Mouse (Mus musculus) heart, adult 2 months (tissue): ENCODE results near the gene Celf5. TPM values are rescaled to one million over a fixed set of nuclear protein-coding genes. Genes with fewer than 3 reads are reported as not detected.

Experiments used
- DNase-seq, 2 experiments: peaks; one replicate each; pipeline ENCODE4 v3.0.0; 2021
- H3K27ac ChIP-seq: fragments of 200-600 bp; 2 replicates; pipeline ENCODE4 v1.8.1; 2022
- H3K27me3 ChIP-seq: fragments of 200-500 bp; 2 replicates; pipeline ENCODE4 v1.6.1; 2012; ENCODE audit warnings: mild to moderate bottlenecking, low read length, inconsistent platforms, mixed read lengths; ENCODE audit not compliant: control insufficient read depth, insufficient read depth
- H3K36me3 ChIP-seq: fragments of 200-500 bp; 2 replicates; pipeline ENCODE4 v1.6.1; 2012; ENCODE audit warnings: low read length, inconsistent platforms; ENCODE audit not compliant: control insufficient read depth, insufficient read depth
- H3K4me1 ChIP-seq: fragments of 200-500 bp; 2 replicates; pipeline ENCODE4 v1.6.1; 2011; ENCODE audit warnings: low read length; ENCODE audit not compliant: control insufficient read depth, insufficient read depth
- H3K4me3 ChIP-seq: fragments of 200-600 bp; 2 replicates; pipeline ENCODE4 v1.8.1; 2022
- H3K79me2 ChIP-seq: fragments of 200-500 bp; replicated peaks from 2 replicates; pipeline ENCODE4 v1.6.1; 2012; ENCODE audit warnings: mild to moderate bottlenecking, inconsistent platforms, low read length, moderate library complexity, mixed read lengths; ENCODE audit not compliant: control insufficient read depth, insufficient read depth
- H3K9ac ChIP-seq: fragments of 200-500 bp; 2 replicates; pipeline ENCODE4 v1.6.1; 2012; ENCODE audit warnings: low read depth, mild to moderate bottlenecking, control low read depth, inconsistent platforms, low read length, mixed read lengths
- CTCF ChIP-seq: fragments of 200-600 bp; IDR thresholded peaks from 2 replicates; pipeline ENCODE4 v1.8.1; 2022; ENCODE audit warnings: antibody characterized with exemption, mild to moderate bottlenecking, moderate library complexity
- EP300 ChIP-seq: fragments of 200-500 bp; IDR thresholded peaks from 2 replicates; pipeline ENCODE4 v1.6.1; 2011; ENCODE audit warnings: low read depth, low read length, control low read depth; ENCODE audit not compliant: insufficient read depth
- POLR2A ChIP-seq: fragments of 200-500 bp; IDR thresholded peaks from 2 replicates; pipeline ENCODE4 v1.6.1; 2011; ENCODE audit warnings: mild to moderate bottlenecking, low read depth, low read length, control low read depth; ENCODE audit not compliant: insufficient read depth
- WGBS: fragments of 180-500 bp; shearing (Covaris S2); methylation state at CpG from one replicate; pipeline ENCODE4 v1.1.7; 2018; 5-methylcytosine and 5-hydroxymethylcytosine counted together
- intact Hi-C: fragments of 180-260 bp; cut with DNase I; formaldehyde crosslinking; loops from one replicate; pipeline ENCODE4 v1.15.1; 2025
- polyA plus RNA-seq: library from polyadenylated mRNA; depleted of rRNA; stranded (reverse); fragments of >200 nt; gene quantifications from 2 replicates; pipeline ENCODE4 v1.2.3, GENCODE M21; 2012
- total RNA-seq, 2 experiments: library from RNA; stranded (reverse); gene quantifications; 2 replicates each; pipeline ENCODE4 v1.2.3; 2021

Celf5 gene
- total and polyA plus RNA-seq, 3 experiments: 0.16 to 0.39 TPM; not detected in 1

DNA sequence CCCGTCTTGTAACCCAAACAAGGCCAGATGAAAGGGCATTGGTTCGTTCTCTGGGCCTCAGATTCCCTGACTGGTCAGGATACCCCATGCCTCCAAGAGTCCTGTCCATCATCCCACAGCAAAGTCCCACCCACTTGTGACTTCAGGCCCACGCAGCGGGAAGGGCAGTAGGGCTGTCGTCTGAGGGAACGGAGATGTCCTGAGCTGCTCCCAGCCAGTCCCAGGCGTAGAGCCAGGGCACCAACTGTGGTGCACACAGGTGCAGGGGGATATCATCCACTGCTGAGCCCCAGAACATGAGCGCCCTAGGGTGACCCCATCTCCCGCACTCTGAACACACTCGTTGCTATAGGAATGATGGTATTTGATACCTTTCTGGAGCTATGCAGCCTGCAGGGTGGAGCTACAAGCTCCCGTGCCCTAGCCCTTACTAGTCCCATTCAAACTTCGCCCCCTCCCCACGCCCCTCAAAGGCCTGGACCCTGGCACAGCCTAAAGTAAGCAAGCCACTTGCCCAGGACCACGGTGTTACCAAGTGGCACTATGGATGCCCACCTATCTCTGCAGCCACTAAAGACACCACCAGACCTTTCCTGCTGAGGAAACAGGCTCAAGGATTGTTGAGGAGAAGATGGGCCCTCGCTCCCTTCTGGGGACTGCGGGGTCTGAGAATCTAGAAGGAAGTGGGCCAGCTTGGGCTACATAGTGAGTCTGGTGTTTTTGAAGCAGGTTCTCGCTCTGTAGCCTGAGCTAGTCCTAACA, 66.8 kb downstream of the Celf5 start:
- peak overlapping the region; percentile 27 for H3K9ac ChIP-seq
- peaks cover 8% of the 10 kb centered on the region for H3K79me2 ChIP-seq
- WGBS: 43% methylated on average over 17 of the region's 17 CpGs
- no peak overlapping the region for H3K4me3 ChIP-seq
- H3K36me3 ChIP-seq: peaks cover 22% of the 10 kb centered on the region
- TF ChIP-seq CTCF (no peak), POLR2A (0 out of 2 replicates have a peak, but pooled peaks have one; percentile 28), EP300 (0 out of 2 replicates have a peak, but pooled peaks have one; percentile 31)
- peaks cover 62% of the 10 kb centered on the region for H3K4me1 ChIP-seq
- DNase-seq: peak in 1 of 2 experiments; percentile 56
- no peaks in the 10 kb centered on the region for H3K27me3 ChIP-seq
- peak overlapping the region; percentile 91 for H3K27ac ChIP-seq
- intact Hi-C loops: loop anchor here (1.0 kb wide), 1 partner anchor 10 kb away; no protein-coding TSS in a partner anchor

DNA sequence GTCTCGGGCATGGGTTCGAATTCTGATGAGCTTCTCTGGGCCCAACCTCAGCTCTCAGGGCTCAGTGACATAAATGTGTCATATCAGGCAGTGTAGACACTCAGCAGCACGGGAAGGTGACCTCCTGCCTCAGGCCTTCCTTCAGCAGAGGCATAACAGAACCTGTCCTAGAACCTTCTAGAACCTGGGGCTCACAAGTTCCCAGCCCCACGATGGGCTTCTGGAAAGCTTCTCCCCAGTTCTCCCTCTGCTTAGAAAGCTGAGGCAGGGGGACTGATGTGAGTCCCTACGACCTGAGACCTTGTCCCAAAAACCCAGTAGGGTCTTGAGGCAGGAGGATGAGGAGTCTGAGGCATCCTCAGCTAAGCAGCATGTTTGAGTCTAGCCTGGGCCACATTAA, 67.4 kb downstream of the Celf5 start:
- Histone ChIP-seq H3K79me2 (peaks cover 5% of the 10 kb centered on the region; the same call in 1 of the 2 replicates), H3K27ac (peak overlapping the region; percentile 91), H3K36me3 (peaks cover 22% of the 10 kb centered on the region), H3K4me3 (no peak overlapping the region), H3K9ac (peak overlapping the region; percentile 34), H3K27me3 (no peaks in the 10 kb centered on the region), H3K4me1 (peaks cover 67% of the 10 kb centered on the region)
- intact Hi-C loops: loop anchor here (1.0 kb wide), 1 partner anchor 10 kb away; no protein-coding TSS in a partner anchor
- TF ChIP-seq POLR2A: no peak
- no peak for TF ChIP-seq CTCF
- no peak for TF ChIP-seq EP300
- 71% methylated on average over 5 of the region's 5 CpGs for WGBS
- no peak for DNase-seq

DNA sequence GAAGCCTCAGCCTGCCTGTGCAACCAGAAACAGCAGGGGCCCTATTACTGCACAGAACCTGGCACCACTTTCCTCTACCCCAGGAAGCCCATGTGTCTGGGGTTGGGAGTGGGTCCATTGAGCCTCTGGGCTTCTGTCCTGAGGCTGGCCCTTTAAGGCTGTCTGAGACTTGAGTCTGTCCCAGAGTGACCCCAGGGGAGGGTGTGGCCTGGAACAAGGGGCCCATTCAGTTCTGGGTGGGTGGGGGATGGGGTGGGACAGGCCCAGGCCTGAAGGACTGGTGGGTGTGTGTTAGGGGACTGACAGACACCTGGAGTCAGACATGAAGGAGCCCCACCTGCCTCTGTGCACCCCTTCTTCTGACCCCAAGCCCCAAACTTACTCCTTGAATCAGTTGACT, 67.8 kb downstream of the Celf5 start:
- TF ChIP-seq POLR2A: no peak; the same call in 1 of the 2 replicates
- TF ChIP-seq CTCF: no peak
- TF ChIP-seq EP300: no peak; the same call in 1 of the 2 replicates
- Histone ChIP-seq H3K4me1 (peaks cover 69% of the 10 kb centered on the region), H3K36me3 (peaks cover 22% of the 10 kb centered on the region), H3K27ac (peak overlapping the region; percentile 91), H3K9ac (peak overlapping the region; percentile 81), H3K4me3 (peak overlapping the region; percentile 36; the same call in 1 of the 2 replicates), H3K79me2 (0 out of 2 replicates have a peak, but pooled peaks cover 3% of the 10 kb centered on the region), H3K27me3 (no peaks in the 10 kb centered on the region)
- peak; percentile 70 to 72 for DNase-seq
- intact Hi-C loops: loop anchor here (1.0 kb wide), 1 partner anchor 11 kb away; no protein-coding TSS in a partner anchor

DNA sequence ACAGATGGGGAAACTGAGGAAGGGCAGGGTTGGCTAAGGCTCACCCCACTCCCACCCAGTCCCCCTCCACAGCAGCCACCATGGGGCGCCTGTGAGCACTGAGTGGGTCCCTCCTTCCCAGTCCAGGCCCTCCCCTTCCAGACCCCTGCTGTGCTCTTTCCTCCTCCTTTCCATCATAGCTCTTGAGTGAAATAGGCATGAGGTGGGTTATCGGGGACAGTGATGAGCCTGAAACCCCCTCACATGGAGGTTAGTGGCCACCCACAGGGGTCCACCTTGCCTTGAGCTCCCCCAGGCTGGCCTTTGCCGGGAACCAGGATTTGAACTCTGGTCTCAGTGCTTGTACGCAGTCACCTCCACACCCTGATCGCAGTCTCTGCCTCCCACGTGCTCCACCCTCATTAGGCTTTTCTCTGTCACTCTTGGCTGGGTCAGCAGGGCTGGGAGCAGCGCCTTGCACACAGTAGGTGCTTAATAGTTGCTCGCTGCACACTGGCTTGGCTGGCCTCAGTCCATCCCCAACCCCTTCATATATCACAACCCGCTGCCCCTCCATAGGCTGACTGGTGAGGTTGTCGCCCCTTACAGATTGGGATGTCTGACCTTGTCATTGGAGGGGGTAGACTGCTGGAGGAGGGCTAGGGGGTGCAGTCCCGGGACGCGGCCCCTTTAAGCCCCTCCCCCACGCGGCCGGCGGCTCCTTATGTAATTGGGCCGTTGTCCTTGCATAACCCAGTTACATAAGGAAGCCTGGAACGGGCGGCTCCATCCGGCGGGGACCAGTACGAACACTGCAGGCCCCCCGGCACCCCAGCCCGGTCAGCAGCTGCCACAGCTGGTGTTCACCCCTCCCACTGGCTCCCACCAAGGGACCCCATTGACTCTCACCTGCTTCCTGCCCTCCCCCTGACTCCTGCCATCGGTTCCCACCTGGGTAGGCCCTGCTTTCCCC, 68.9 kb downstream of the Celf5 start:
- H3K4me1 ChIP-seq: peaks cover 67% of the 10 kb centered on the region
- no peaks in the 10 kb centered on the region for H3K79me2 ChIP-seq
- peaks cover 25% of the 10 kb centered on the region for H3K36me3 ChIP-seq
- no peaks in the 10 kb centered on the region for H3K27me3 ChIP-seq
- intact Hi-C loops: no loop called here
- 19% methylated on average over 26 of the region's 26 CpGs for WGBS
- H3K27ac ChIP-seq: peak overlapping the region; percentile 91
- peak; percentile 91 to 93 for DNase-seq
- TF ChIP-seq POLR2A: peak; percentile 82
- peak; percentile 99 for TF ChIP-seq EP300
- peak; percentile 15; the same call in 1 of the 2 replicates for TF ChIP-seq CTCF
- H3K4me3 ChIP-seq: peak overlapping the region; percentile 36; the same call in 1 of the 2 replicates
- peak overlapping the region; percentile 81 for H3K9ac ChIP-seq

DNA sequence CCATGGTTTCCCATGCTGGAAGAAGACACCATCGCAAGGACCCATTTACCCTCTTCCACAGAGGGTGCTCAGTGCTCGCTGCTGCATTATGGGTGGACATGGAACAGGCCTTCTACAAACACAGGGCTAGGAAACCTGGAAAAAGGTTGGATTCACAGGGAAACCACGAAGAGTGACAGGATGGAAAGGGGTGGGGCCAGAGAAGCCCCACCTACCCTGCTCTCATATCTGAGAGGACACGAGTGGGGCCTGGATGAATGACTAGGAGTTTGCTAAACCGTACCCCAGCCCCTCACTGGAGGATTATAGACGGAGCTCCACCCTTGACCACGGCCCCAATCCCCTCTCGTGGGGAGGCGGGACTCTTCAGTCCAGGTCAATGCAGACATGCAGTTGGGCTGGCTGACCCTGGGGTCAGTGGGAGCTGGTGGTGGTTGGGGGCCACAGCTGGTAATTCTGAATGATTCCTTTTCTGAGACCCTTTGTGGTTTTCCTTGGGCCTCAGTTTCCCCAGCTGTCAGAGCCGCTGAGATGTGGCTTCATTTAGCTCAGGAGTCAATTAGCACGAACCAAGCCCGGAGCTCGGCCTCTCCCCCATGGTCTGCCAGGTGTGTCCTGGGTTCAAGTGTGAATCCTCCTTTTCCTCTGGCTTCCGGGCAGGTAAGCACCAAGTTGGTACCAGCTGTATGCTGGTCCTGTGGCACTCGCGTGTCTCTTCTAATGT, 69.8 kb downstream of the Celf5 start:
- Histone ChIP-seq H3K36me3 (peaks cover 33% of the 10 kb centered on the region), H3K4me1 (peaks cover 73% of the 10 kb centered on the region), H3K79me2 (no peaks in the 10 kb centered on the region), H3K9ac (peak overlapping the region; percentile 68), H3K4me3 (peak overlapping the region; percentile 29; the same call in 1 of the 2 replicates), H3K27me3 (no peaks in the 10 kb centered on the region), H3K27ac (peak overlapping the region; percentile 91)
- 57% methylated on average over 16 of the region's 16 CpGs for WGBS
- peak in 1 of 2 experiments; percentile 49 for DNase-seq
- no peak for TF ChIP-seq CTCF
- 0 out of 2 replicates have a peak, but pooled peaks have one; percentile 22 for TF ChIP-seq POLR2A
- intact Hi-C loops: no loop called here
